14 mouse cellular contexts compared by ENCODE assay signal in genomic region chr15:100478351-100478750, GRCm38 (mm10). TPM values are rescaled to one million over a fixed set of nuclear protein-coding genes. Genes with fewer than 3 reads are reported as not detected.
"Had no signal": no experiment of that assay in that cellular context is flagged by ENCODE, and none has a peak within 500 bp of the region (broad histone marks: within the 10 kb centered on the region; RNA-seq: fewer than 3 reads in every experiment).

No protein-coding gene starts in this region.

- ATAC-seq: intestine, embryonic 16.5 days; liver, embryonic 12.5 days had no signal

- DNase-seq: kidney, postnatal 36 days; left cerebral cortex, postnatal 4 days; lung, embryonic 14.5 days; lung, postnatal 10 days; lung, postnatal 4 days; spleen, adult 18-20 months; thymus, adult 2 months; thymus, postnatal 36 days had no signal

- H3K9ac ChIP-seq: liver, embryonic 12.5 days; lung, embryonic 14.5 days; midbrain, embryonic 15.5 days; neural tube, embryonic 15.5 days; stomach, embryonic 15.5 days had no signal

- H3K4me1 ChIP-seq: midbrain, embryonic 10.5 days; midbrain, embryonic 15.5 days; stomach, embryonic 15.5 days had no signal

- H3K9me3 ChIP-seq: liver, embryonic 12.5 days; midbrain, embryonic 10.5 days; midbrain, embryonic 15.5 days; neural tube, embryonic 15.5 days; stomach, embryonic 15.5 days had no signal

- H3K27ac ChIP-seq: liver, embryonic 12.5 days; midbrain, embryonic 10.5 days; midbrain, embryonic 15.5 days; neural tube, embryonic 15.5 days; stomach, embryonic 15.5 days had no signal

- H3K4me3 ChIP-seq: liver, embryonic 12.5 days; midbrain, embryonic 10.5 days; midbrain, embryonic 15.5 days; neural tube, embryonic 15.5 days; stomach, embryonic 15.5 days had no signal

- H3K4me2 ChIP-seq: liver, embryonic 12.5 days; lung, embryonic 14.5 days; midbrain, embryonic 15.5 days; neural tube, embryonic 15.5 days; stomach, embryonic 15.5 days had no signal

- H3K27me3 ChIP-seq: liver, embryonic 12.5 days; midbrain, embryonic 15.5 days; neural tube, embryonic 15.5 days; stomach, embryonic 15.5 days had no signal

RNA-seq across cellular contexts. Expression of gene Gm5475, which starts 56.4 kb away (rescaled TPM):
- polyA plus RNA-seq: lung, embryonic 14.5 days had no signal
